ENCODE assay signal across 9 mouse cellular contexts in genomic region chr7:99813394-99813793, GRCm38 (mm10). TPM values are rescaled to one million over a fixed set of nuclear protein-coding genes. Genes with fewer than 3 reads are reported as not detected.
DNase-seq lines count a peak whose midpoint lies in the region; ATAC-seq and TF ChIP-seq lines count a peak whose summit lies in the region.
"Had no signal": no experiment of that assay in that cellular context is flagged by ENCODE, and none has a peak within 500 bp of the region (broad histone marks: within the 10 kb centered on the region; RNA-seq: fewer than 3 reads in every experiment).

No protein-coding gene starts in this region.

- DNase-seq in CD8-positive naive resting alpha-beta T cell, adult 2 months (ENCODE audit: low read depth in 2 of 2, low spot score in 2 of 2): peak; percentile 47 to 64
- peak; percentile 35 for DNase-seq in adipocyte (ENCODE audit: low spot score)
- peak; percentile 77 for DNase-seq in induced T-regulatory cell, adult 2 months (ENCODE audit: low read depth)
- DNase-seq in skeletal muscle tissue, adult 2 months (ENCODE audit: low read depth, low spot score): peak; percentile 15
- DNase-seq in midbrain, embryonic 11.5 days (ENCODE audit: low spot score, missing footprints): no peak
- DNase-seq in layer of hippocampus, adult 9-11 months: no peak

- no peak overlapping the region for H3K9ac ChIP-seq in intestine, postnatal 0 days (ENCODE audit: low read depth, low read length)
- no peak overlapping the region for H3K9ac ChIP-seq in intestine, embryonic 15.5 days
- no peak overlapping the region for H3K9ac ChIP-seq in midbrain, embryonic 11.5 days (ENCODE audit: low read length)

- TF ChIP-seq CTCF in intestine, postnatal 0 days (IDR thresholded peaks at IDR 0.05; ENCODE audit: low read depth): peak; percentile 68

- H3K4me3 ChIP-seq in intestine, postnatal 0 days (ENCODE audit: low read depth, low read length): no peak overlapping the region
- H3K4me3 ChIP-seq in intestine, embryonic 15.5 days (replicated peaks): no peak overlapping the region
- no peak overlapping the region for H3K4me3 ChIP-seq in midbrain, embryonic 11.5 days (ENCODE audit: low read depth, low read length)

- H3K27me3 ChIP-seq in intestine, postnatal 0 days (replicated peaks; ENCODE audit: control insufficient read depth, insufficient read depth, low read length): no peaks in the 10 kb centered on the region
- H3K27me3 ChIP-seq in intestine, embryonic 15.5 days (replicated peaks): no peaks in the 10 kb centered on the region
- no peaks in the 10 kb centered on the region for H3K27me3 ChIP-seq in midbrain, embryonic 11.5 days (ENCODE audit: control insufficient read depth, insufficient read depth, low read length)

- peaks cover 35% of the 10 kb centered on the region for H3K36me3 ChIP-seq in intestine, postnatal 0 days (ENCODE audit: control insufficient read depth, insufficient read depth)
- peaks cover 8% of the 10 kb centered on the region for H3K36me3 ChIP-seq in intestine, embryonic 15.5 days
- H3K36me3 ChIP-seq in midbrain, embryonic 11.5 days (ENCODE audit: control insufficient read depth, insufficient read depth, low read length): no peaks in the 10 kb centered on the region

- H3K9me3 ChIP-seq in intestine, postnatal 0 days (ENCODE audit: control insufficient read depth): no peaks in the 10 kb centered on the region
- no peaks in the 10 kb centered on the region for H3K9me3 ChIP-seq in intestine, embryonic 15.5 days
- H3K9me3 ChIP-seq in midbrain, embryonic 11.5 days (ENCODE audit: control insufficient read depth, low read length): no peaks in the 10 kb centered on the region

- H3K27ac ChIP-seq in intestine, postnatal 0 days (ENCODE audit: low read depth, low read length): no peak overlapping the region
- H3K27ac ChIP-seq in intestine, embryonic 15.5 days: no peak overlapping the region
- H3K27ac ChIP-seq in midbrain, embryonic 11.5 days (ENCODE audit: low read depth, low read length): no peak overlapping the region

- H3K4me2 ChIP-seq in intestine, postnatal 0 days (replicated peaks; ENCODE audit: low read depth): no peak overlapping the region
- no peak overlapping the region for H3K4me2 ChIP-seq in intestine, embryonic 15.5 days (replicated peaks)
- H3K4me2 ChIP-seq in midbrain, embryonic 11.5 days: no peak overlapping the region

- ATAC-seq in intestine, postnatal 0 days: no peak
- ATAC-seq in intestine, embryonic 15.5 days: no peak
- ATAC-seq in midbrain, embryonic 11.5 days (ENCODE audit: low FRiP score): no peak

- 92% methylated on average over 11 of the region's 11 CpGs for WGBS in intestine, postnatal 0 days
- WGBS in intestine, embryonic 15.5 days: 94% methylated on average over 11 of the region's 11 CpGs
- WGBS in midbrain, embryonic 11.5 days: 90% methylated on average over 11 of the region's 11 CpGs

- no peaks in the 10 kb centered on the region for H3K4me1 ChIP-seq in intestine, postnatal 0 days (replicated peaks; ENCODE audit: control insufficient read depth, insufficient read depth, low read length)
- H3K4me1 ChIP-seq in intestine, embryonic 15.5 days (replicated peaks): 0 out of 2 replicates have a peak, but pooled peaks cover 3% of the 10 kb centered on the region
- H3K4me1 ChIP-seq in midbrain, embryonic 11.5 days (ENCODE audit: control insufficient read depth, insufficient read depth, low read length): no peaks in the 10 kb centered on the region

RNA-seq across cellular contexts. Expression of gene Neu3, which starts 14.8 kb away (rescaled TPM):
- 2.5 TPM in 2 replicates for polyA plus RNA-seq in intestine, postnatal 0 days (2015; fragmentation: Nextera tagmentation; extraction: Ambion mirVana)
- 5.2 TPM in 2 replicates for polyA plus RNA-seq in intestine, embryonic 15.5 days (2015; fragmentation: Nextera tagmentation; extraction: Ambion mirVana)
- polyA plus RNA-seq in midbrain, embryonic 11.5 days (2014; fragmentation: Nextera tagmentation; extraction: Ambion mirVana): 1.5 and 1.6 TPM in 2 replicates

RNA-seq across cellular contexts. Expression of gene Xrra1, which starts 45.5 kb away (rescaled TPM):
- 0.17 TPM in 1 of 2 replicates, not detected in the other for polyA plus RNA-seq in intestine, postnatal 0 days (2015; fragmentation: Nextera tagmentation; extraction: Ambion mirVana)
- polyA plus RNA-seq in intestine, embryonic 15.5 days (2015; fragmentation: Nextera tagmentation; extraction: Ambion mirVana): 0.10 and 0.11 TPM in 2 replicates
- 0.29 and 0.44 TPM in 2 replicates for polyA plus RNA-seq in midbrain, embryonic 11.5 days (2014; fragmentation: Nextera tagmentation; extraction: Ambion mirVana)

RNA-seq across cellular contexts. Expression of gene Spcs2, which starts 49.9 kb away (rescaled TPM):
- 237 and 238 TPM in 2 replicates for polyA plus RNA-seq in intestine, postnatal 0 days (2015; fragmentation: Nextera tagmentation; extraction: Ambion mirVana)
- polyA plus RNA-seq in intestine, embryonic 15.5 days (2015; fragmentation: Nextera tagmentation; extraction: Ambion mirVana): 387 and 427 TPM in 2 replicates
- 385 and 386 TPM in 2 replicates for polyA plus RNA-seq in midbrain, embryonic 11.5 days (2014; fragmentation: Nextera tagmentation; extraction: Ambion mirVana)

RNA-seq across cellular contexts. Expression of gene Olfr521, which starts 50.1 kb away (rescaled TPM):
- polyA plus RNA-seq in intestine, postnatal 0 days (2015; fragmentation: Nextera tagmentation; extraction: Ambion mirVana): not detected in 2 replicates
- polyA plus RNA-seq in intestine, embryonic 15.5 days (2015; fragmentation: Nextera tagmentation; extraction: Ambion mirVana): not detected in 2 replicates
- not detected in 2 replicates for polyA plus RNA-seq in midbrain, embryonic 11.5 days (2014; fragmentation: Nextera tagmentation; extraction: Ambion mirVana)
- polyA plus RNA-seq: neural tube, embryonic 11.5 days had no signal

Comparison
In these comparisons a context has a peak if more than half of its experiments do, and no peak if none do; other contexts are left out.
1. DNase-seq: peak in CD8-positive naive resting alpha-beta T cell, adult 2 months (2 of 2), adipocyte (single experiment), induced T-regulatory cell, adult 2 months (single experiment) and skeletal muscle tissue, adult 2 months (single experiment); none in midbrain, embryonic 11.5 days (single experiment) and layer of hippocampus, adult 9-11 months (single experiment).